Mouse (Mus musculus): ENCODE data around the gene Prss32.

DNA sequence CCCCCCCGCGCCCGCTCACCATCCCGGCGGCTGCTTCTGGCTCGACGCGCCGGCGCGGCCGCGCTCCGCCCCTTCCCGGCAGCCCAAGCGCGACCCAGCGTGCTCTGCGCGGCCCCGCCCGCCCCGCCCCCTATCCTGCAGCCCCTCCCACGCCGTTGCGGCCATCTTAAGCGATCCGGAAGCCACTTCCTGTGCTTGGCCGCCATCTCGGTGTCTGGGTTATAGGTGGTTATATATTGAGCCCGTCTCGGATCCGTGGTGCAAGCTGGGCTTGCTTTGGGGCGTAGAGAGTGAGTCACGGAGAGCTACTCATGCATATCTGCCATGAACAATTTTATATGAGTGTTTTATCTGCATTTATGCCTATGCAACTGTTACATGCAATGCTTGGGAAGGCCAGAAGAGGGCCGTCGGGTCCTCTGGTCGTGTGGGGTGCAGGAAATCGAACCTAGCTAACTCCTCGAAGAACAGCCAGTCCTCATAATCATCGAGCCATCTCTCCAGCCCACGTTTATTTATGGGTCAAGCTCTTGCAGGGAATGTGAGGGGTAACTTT lies 14.5 kb upstream of the Prss32 start, which contains the start of gene Elob:
- TF ChIP-seq CTCF (IDR thresholded peaks at IDR 0.05; ENCODE audit: borderline replicate concordance, insufficient read depth, low read length) (peak; percentile 36; the same call in 1 of the 2 replicates), POLR2A (IDR thresholded peaks at IDR 0.05; ENCODE audit: low read depth, low read length) (peak; percentile 53; the same call in 1 of the 2 replicates)

All from embryonic fibroblast, embryonic 13.5 days (primary cell).